Mouse (Mus musculus) liver, embryonic 14.5 days (tissue): ENCODE measurements at regions not wholly inside any gene's neighbourhood (a gene's known extent, or its start where the extent isn't known, plus 50 kb on each side); places are given as distances from the start of the nearest gene placed in this dataset.
"Not testable (repeated sequence)": the region's sequence is repeated elsewhere in the genome, so short reads cannot be mapped to it uniquely, and the experiment has no call there.

ENCODE experiments used
- CTCF ChIP-seq: IDR thresholded peaks from 2 replicates; pipeline ENCODE4 v1.5.1; 2016; ENCODE audit warnings: antibody characterized with exemption, low read depth, control low read depth
- EP300 ChIP-seq: IDR thresholded peaks from 2 replicates; pipeline ENCODE4 v1.6.1; 2016; ENCODE audit warnings: antibody characterized with exemption, low read depth

- not testable (repeated sequence) for TF ChIP-seq CTCF, EP300
Observed at GRCm38 (mm10) chrX:15365135-15365534, 1154.2 kb downstream of the H2al1n start.
